Mouse (Mus musculus): ENCODE measurements around the gene Slc39a2. TPM values are rescaled to one million over a fixed set of nuclear protein-coding genes. Genes with fewer than 3 reads are reported as not detected.
"Not testable (repeated sequence)": the region's sequence is repeated elsewhere in the genome, so short reads cannot be mapped to it uniquely, and the experiment has no call there.

Gene Slc39a2
- total RNA-seq (2021) (under 1 TPM; 0.45 to 0.58 TPM), polyA plus RNA-seq (2012; rRNA removed) (0.48 and 0.61 TPM in 2 replicates)
- long read RNA-seq = 0 reads

GRCm38 (mm10) chr14:51892191-51892939 lies at the start of gene Slc39a2:
Gene Slc39a2 (plus strand): TSS chr14:51892889.
- DNase-seq = no peak

GRCm38 (mm10) chr14:51843882-51844281 lies 48.8 kb upstream of the Slc39a2 start:
- DNase-seq = no peak

GRCm38 (mm10) chr14:51846566-51846965 lies 46.1 kb upstream of the Slc39a2 start:
- DNase-seq = no peak

- not testable (repeated sequence) for DNase-seq
Observed at GRCm38 (mm10) chr14:51851006-51851405, 41.7 kb upstream of the Slc39a2 start.

GRCm38 (mm10) chr14:51853399-51853798 lies 39.3 kb upstream of the Slc39a2 start, which contains the start of gene Ear6:
Gene Ear6 (plus strand): TSS chr14:51853699.
- no peak for DNase-seq

- DNase-seq = not testable (repeated sequence)
Observed at GRCm38 (mm10) chr14:51855280-51855679, 37.4 kb upstream of the Slc39a2 start.

GRCm38 (mm10) chr14:51863603-51864002 lies 29.1 kb upstream of the Slc39a2 start:
- peak; percentile 32 for DNase-seq

- peak; percentile 78 for DNase-seq
Observed at GRCm38 (mm10) chr14:51870756-51871155, 21.9 kb upstream of the Slc39a2 start.

- peak; percentile 92 for DNase-seq
Observed at GRCm38 (mm10) chr14:51871741-51872140, 20.9 kb upstream of the Slc39a2 start.

- no peak for DNase-seq
Observed at GRCm38 (mm10) chr14:51877517-51877916, 15.2 kb upstream of the Slc39a2 start.

- peak; percentile 84 for DNase-seq
Observed at GRCm38 (mm10) chr14:51883527-51884030, 9.1 kb upstream of the Slc39a2 start.

GRCm38 (mm10) chr14:51884031-51884544 lies 8.6 kb upstream of the Slc39a2 start:
- DNase-seq = no peak

- peak; percentile 96 for DNase-seq
Observed at GRCm38 (mm10) chr14:51884598-51885331, 7.9 kb upstream of the Slc39a2 start, which contains the start of gene Mettl17. Gene Mettl17 (plus strand): TSS chr14:51884842.

- no peak for DNase-seq
Observed at GRCm38 (mm10) chr14:51886051-51886450, 6.6 kb upstream of the Slc39a2 start.

- peak; percentile 45 for DNase-seq
Observed at GRCm38 (mm10) chr14:51889833-51890232, 2.9 kb upstream of the Slc39a2 start.

GRCm38 (mm10) chr14:51893094-51893794 lies 555 bp downstream of the Slc39a2 start:
- DNase-seq = no peak

- no peak for DNase-seq
Observed at GRCm38 (mm10) chr14:51893809-51894208, 1.1 kb downstream of the Slc39a2 start.

GRCm38 (mm10) chr14:51895071-51895470 lies 2.4 kb downstream of the Slc39a2 start:
- no peak for DNase-seq

GRCm38 (mm10) chr14:51896019-51896418 lies 3.3 kb downstream of the Slc39a2 start:
- DNase-seq = no peak

GRCm38 (mm10) chr14:51896539-51897170 lies 4.0 kb downstream of the Slc39a2 start:
- no peak for DNase-seq

GRCm38 (mm10) chr14:51899351-51899750 lies 6.7 kb downstream of the Slc39a2 start:
- DNase-seq = no peak
